Mouse (Mus musculus) embryo, embryonic 10.5 days (tissue): ENCODE measurements at regions not wholly inside any gene's neighbourhood (a gene's known extent, or its start where the extent isn't known, plus 50 kb on each side); places are given as distances from the start of the nearest gene placed in this dataset.

Experiments used
- DNase-seq: peaks from one replicate; pipeline ENCODE4 v3.0.0-alpha.2; 2015; ENCODE audit warnings: low spot score

- no peak for DNase-seq
Measured at GRCm38 (mm10) chr2:133438018-133438417, 113.9 kb upstream of the Bmp2 start.

GRCm38 (mm10) chr2:133443024-133443423 is 108.9 kb upstream of the Bmp2 start:
- DNase-seq = no peak

- DNase-seq = no peak
Measured at GRCm38 (mm10) chr2:133443490-133443889, 108.5 kb upstream of the Bmp2 start.

DNA sequence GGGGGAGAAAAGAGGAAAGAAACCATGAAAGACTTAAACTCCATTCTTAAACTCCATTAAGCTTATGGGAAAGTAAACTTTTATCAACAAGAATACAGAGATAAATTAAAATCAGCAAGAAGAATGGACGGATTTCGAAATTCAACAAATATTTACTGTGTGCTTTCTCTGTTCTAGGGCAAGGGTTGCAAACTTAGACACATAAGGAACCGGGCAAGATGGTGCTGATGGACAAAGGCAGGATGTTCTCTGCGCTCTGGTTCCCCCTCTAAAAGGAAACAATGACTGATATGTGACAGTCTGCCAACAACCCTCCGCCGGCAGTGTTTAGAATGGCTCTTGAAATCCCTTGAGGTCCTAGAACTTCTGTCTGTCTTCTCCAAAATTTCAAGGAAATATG is 99.0 kb upstream of the Bmp2 start:
- no peak for DNase-seq

- no peak for DNase-seq
Measured at GRCm38 (mm10) chr2:133455484-133456170, 96.3 kb upstream of the Bmp2 start.

- no peak for DNase-seq
Measured at GRCm38 (mm10) chr2:133456785-133457184, 95.2 kb upstream of the Bmp2 start.

DNA sequence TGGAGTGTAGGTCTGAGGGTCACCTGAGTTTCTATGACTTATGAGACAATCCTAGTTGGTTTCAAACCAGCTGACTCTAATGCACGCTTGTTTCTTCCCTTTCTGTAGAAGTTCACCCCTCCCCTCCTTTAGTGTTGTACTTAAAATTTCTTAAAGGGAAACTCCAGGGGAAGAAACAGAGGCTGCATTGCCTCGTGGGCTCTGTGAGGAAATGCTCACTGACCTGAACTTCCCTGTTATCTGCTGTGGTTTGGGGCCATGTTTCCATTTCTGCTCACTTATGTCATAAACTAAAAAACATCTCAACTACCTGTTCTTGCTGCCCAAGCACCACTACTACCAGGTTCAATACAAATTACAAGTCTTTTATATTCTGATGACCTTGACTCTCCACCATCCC is 93.2 kb upstream of the Bmp2 start:
- no peak for DNase-seq

GRCm38 (mm10) chr2:133460814-133461213 is 91.1 kb upstream of the Bmp2 start:
- DNase-seq = peak; percentile 18

- no peak for DNase-seq
Measured at GRCm38 (mm10) chr2:133462378-133462777, 89.6 kb upstream of the Bmp2 start.

GRCm38 (mm10) chr2:133467170-133468168 is 84.5 kb upstream of the Bmp2 start:
- no peak for DNase-seq

GRCm38 (mm10) chr2:133472966-133473744 is 78.8 kb upstream of the Bmp2 start:
- DNase-seq = no peak

DNA sequence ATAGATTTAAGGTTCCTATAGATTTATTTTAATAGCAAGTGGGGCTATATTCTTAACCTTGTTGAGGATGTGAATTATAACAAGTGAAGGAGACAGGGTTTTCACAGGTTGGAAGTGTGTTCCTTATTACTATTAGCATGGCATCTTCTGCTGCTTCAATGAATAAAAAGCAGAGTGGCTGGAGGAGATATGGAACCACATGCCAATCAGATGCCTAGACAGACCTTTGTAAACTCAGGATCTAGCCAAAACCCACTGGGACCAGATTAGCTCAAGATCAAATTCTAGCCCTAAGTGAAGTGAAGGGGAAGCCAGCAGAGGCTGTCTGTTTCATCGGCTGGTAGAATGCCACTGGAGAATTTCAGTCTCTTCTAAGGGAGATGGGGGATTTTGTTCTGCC is 77.8 kb upstream of the Bmp2 start:
- no peak for DNase-seq

- no peak for DNase-seq
Measured at GRCm38 (mm10) chr2:133480870-133481269, 71.1 kb upstream of the Bmp2 start.

GRCm38 (mm10) chr2:133481305-133481704 is 70.7 kb upstream of the Bmp2 start:
- DNase-seq = no peak

DNA sequence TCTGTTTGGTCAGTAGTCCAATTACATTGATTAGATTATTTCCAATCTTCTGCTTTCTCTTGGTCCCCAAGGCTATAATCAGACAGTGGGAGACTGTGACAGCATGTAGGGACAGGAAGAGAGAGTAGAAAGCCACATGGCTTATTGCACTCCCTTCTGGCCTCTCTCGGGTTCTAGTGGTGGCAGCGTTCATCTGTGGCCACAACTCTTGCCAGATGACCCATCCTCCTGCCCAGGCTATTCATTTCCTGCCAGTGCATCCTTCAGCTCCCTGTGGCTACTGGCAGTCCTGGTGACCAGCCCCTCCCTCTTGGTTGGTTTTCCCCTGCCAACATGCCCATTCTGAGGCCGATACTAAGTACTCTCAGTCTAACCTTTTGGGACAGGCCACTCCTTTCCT is 70.2 kb upstream of the Bmp2 start:
- no peak for DNase-seq

GRCm38 (mm10) chr2:133495443-133495842 is 56.5 kb upstream of the Bmp2 start:
- DNase-seq = no peak

- DNase-seq = no peak
Measured at GRCm38 (mm10) chr2:133496389-133496788, 55.6 kb upstream of the Bmp2 start.

- no peak for DNase-seq
Measured at GRCm38 (mm10) chr2:133497071-133497470, 54.9 kb upstream of the Bmp2 start.

GRCm38 (mm10) chr2:133497541-133498185 is 54.3 kb upstream of the Bmp2 start:
- no peak for DNase-seq

DNA sequence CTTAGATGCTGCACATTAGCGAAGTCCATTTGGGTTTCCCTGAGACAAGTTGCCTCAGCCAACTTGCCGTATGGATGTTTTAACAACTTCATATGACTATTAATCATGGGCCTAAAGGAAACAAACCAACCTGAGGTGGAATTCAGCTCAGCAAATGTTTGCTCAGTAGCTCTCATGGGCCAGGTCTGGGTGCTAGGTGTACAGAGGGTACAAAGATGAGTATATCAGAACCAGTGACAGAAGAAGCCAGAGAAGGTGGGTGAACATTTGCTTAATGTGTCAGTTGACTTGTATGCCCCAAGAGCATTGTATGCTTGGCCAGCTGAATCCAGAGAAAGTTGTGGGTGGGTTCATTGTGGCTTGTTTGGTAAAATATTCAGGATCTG is 53.8 kb upstream of the Bmp2 start:
- no peak for DNase-seq

DNA sequence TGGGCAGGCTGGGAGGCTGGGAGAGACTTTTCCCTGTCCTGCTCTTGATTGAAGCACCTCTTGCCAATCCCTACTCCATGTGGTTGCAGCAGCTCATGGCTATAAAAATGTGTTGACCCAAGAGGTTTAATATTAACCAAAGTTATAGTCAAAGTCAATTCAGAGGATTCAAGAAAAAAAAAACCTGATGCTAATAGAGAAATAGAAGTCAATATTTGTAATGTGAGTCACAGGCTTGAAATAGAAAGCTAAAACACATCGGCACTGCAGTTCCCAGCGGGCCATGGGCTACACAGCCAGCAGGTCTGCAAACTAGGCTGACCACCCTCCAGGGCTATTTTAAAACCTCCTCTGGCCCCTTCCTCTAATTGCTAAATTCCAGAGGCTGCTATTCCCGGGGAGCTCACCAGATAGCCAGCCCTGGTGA is 53.2 kb upstream of the Bmp2 start:
- no peak for DNase-seq

GRCm38 (mm10) chr2:133499904-133500303 is 52.1 kb upstream of the Bmp2 start:
- DNase-seq = no peak
